Mouse (Mus musculus) embryonic facial prominence, embryonic 11.5 days (tissue): ENCODE measurements at regions not wholly inside any gene's neighbourhood (a gene's known extent, or its start where the extent isn't known, plus 50 kb on each side); places are given as distances from the start of the nearest gene placed in this dataset.
"Not testable (repeated sequence)": the region's sequence is repeated elsewhere in the genome, so short reads cannot be mapped to it uniquely, and the experiment has no call there.

Source experiments
- ATAC-seq: fragments of 200-750 bp; cut with Nextera tagmentation; replicated peaks from 2 replicates; pipeline ENCODE4 v1.8.0; 2017; ENCODE audit warnings: low read depth; ENCODE audit not compliant: insufficient number of reproducible peaks, low FRiP score, low TSS enrichment
- DNase-seq: peaks from one replicate; pipeline ENCODE4 v3.0.0-alpha.2; 2015; ENCODE audit warnings: low spot score
- H3K27ac ChIP-seq: fragments of 300-500 bp; sonication (generic); replicated peaks from 2 replicates; pipeline ENCODE4 v1.5.1; 2014; ENCODE audit warnings: mild to moderate bottlenecking, low read depth, low read length, control low read depth
- H3K27me3 ChIP-seq: fragments of 300-500 bp; sonication (generic); 2 replicates; pipeline ENCODE4 v1.6.1; 2014; ENCODE audit warnings: mild to moderate bottlenecking, low read length, moderate library complexity, mixed read lengths; ENCODE audit not compliant: control insufficient read depth, insufficient read depth
- H3K36me3 ChIP-seq: fragments of 300-500 bp; sonication (generic); replicated peaks from 2 replicates; pipeline ENCODE4 v1.6.1; 2014; ENCODE audit warnings: low read depth, mild to moderate bottlenecking, low read length, moderate library complexity, mixed read lengths; ENCODE audit not compliant: control insufficient read depth, insufficient read depth
- H3K4me1 ChIP-seq: fragments of 300-500 bp; sonication (generic); 2 replicates; pipeline ENCODE4 v1.6.1; 2014; ENCODE audit warnings: low read length, mixed read lengths; ENCODE audit not compliant: control insufficient read depth, insufficient read depth
- H3K4me2 ChIP-seq: fragments of 300-500 bp; sonication (generic); 2 replicates; pipeline ENCODE4 v1.6.1; 2014; ENCODE audit warnings: low read depth, mild to moderate bottlenecking, control low read depth, low read length, moderate library complexity
- H3K4me3 ChIP-seq: fragments of 300-500 bp; sonication (generic); 2 replicates; pipeline ENCODE4 v1.5.1; 2014; ENCODE audit warnings: low read depth, low read length, control low read depth
- H3K9ac ChIP-seq: fragments of 300-500 bp; sonication (generic); replicated peaks from 2 replicates; pipeline ENCODE4 v1.6.1; 2014; ENCODE audit warnings: mild to moderate bottlenecking, control low read depth, low read length
- H3K9me3 ChIP-seq: fragments of 300-500 bp; sonication (generic); replicated peaks from 2 replicates; pipeline ENCODE4 v1.6.1; 2016; ENCODE audit warnings: mild to moderate bottlenecking, low read length, inconsistent platforms, mixed read lengths; ENCODE audit not compliant: control insufficient read depth
- WGBS: fragments of 180-500 bp; shearing (Covaris S2); extraction: QIAGEN DNeasy Blood & Tissue Kit; methylation state at CpG from one replicate; pipeline ENCODE4 v1.1.7; 2014; 5-methylcytosine and 5-hydroxymethylcytosine counted together

DNA sequence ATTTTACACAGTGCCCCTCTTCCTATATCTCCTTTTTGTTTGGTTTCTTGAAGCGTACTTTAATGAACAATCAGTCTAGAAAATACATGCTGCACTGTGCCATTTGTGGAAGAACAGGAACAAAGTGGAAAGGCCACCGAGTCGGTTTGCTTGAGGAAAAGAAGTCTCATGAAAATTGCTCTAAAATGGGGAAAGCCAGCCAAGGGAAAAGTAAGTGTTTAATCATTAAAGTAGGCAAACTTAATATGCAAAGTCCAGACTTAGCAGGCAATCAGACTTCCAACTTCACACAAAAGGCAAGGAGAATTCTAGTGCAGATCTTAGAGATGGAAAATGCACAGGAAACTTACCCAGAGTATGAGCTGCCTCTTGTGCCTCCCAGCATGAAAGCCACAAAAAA is 131.3 kb upstream of the Dnajc1 start:
- no peak for ATAC-seq
- H3K9ac ChIP-seq = no peak overlapping the region
- no peaks in the 10 kb centered on the region for H3K9me3 ChIP-seq
- no peaks in the 10 kb centered on the region for H3K4me1 ChIP-seq
- H3K4me2 ChIP-seq = no peak overlapping the region
- no peaks in the 10 kb centered on the region for H3K36me3 ChIP-seq
- DNase-seq = no peak
- H3K4me3 ChIP-seq = no peak overlapping the region
- no peaks in the 10 kb centered on the region for H3K27me3 ChIP-seq
- H3K27ac ChIP-seq = no peak overlapping the region
- WGBS = 85% methylated on average over 3 of the region's 3 CpGs

DNA sequence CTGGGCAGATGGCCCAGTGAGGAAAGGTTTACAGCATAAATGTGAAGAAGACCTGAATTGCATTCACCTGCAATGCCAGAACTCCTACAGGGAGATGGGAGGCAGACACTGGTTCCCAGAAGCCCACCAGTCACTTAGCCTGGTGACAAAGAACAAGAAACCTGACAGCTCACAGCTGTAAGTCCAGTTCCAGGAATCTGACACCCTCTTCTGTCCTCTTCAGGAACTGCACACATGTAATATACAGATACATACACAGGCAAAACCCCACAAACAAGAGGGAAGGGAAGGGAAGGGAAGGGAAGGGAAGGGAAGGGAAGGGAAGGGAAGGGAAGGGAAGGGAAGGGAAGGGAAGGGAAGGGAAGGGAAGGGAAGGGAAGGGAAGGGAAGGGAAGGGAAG is 120.8 kb upstream of the Dnajc1 start:
- ATAC-seq (no peak), DNase-seq (peak; percentile 28)
- H3K4me3 ChIP-seq = no peak overlapping the region
- no peaks in the 10 kb centered on the region for H3K36me3 ChIP-seq
- H3K27me3 ChIP-seq = no peaks in the 10 kb centered on the region
- no peak overlapping the region for H3K4me2 ChIP-seq
- no peak overlapping the region for H3K9ac ChIP-seq
- H3K4me1 ChIP-seq = no peaks in the 10 kb centered on the region
- H3K9me3 ChIP-seq = no peaks in the 10 kb centered on the region
- H3K27ac ChIP-seq = no peak overlapping the region

DNA sequence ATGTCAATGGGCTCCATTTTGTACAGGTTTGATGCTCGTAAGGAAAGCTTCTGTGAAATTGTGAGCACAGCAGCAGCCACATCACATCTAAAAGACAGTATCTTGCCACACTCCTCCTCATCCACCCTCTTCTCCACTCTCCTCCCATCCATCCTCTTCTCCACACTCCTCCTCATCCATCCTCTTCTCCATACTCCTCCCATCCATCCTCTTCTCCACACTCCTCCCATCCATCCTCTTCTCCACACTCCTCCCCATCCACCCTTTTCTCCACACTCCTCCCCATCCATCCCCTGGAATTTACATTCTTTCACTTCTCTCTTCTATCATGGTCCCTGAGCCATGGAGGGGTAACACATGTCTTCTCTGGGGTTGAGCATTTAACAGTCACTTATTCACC is 116.7 kb upstream of the Dnajc1 start:
- 96% methylated on average over 1 of the region's 1 CpGs for WGBS
- H3K4me2 ChIP-seq = no peak overlapping the region
- H3K4me3 ChIP-seq = no peak overlapping the region
- H3K27me3 ChIP-seq = no peaks in the 10 kb centered on the region
- H3K36me3 ChIP-seq = no peaks in the 10 kb centered on the region
- no peaks in the 10 kb centered on the region for H3K9me3 ChIP-seq
- ATAC-seq (no peak), DNase-seq (no peak)
- no peak overlapping the region for H3K9ac ChIP-seq
- no peaks in the 10 kb centered on the region for H3K4me1 ChIP-seq
- no peak overlapping the region for H3K27ac ChIP-seq

DNA sequence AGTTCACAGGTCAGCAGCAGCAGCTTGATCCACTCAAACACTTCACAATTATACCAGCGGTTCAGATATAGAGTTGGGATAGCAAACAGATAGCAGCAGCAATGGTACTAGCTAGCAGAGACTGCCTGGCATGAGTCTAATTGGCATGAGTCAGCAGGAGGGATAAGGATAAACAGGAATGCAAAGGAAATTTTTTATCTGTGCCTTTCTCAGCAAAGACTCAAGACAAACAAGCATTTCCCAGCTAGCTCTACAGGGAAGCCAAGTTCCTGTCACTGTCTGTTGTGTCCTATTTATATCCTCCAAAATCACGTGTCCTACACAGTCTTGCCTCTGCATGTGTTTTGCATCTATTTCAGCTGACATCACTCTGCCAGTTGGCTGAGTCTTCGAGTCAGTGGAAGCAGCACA is 80.7 kb upstream of the Dnajc1 start:
- Histone ChIP-seq H3K27ac (no peak overlapping the region), H3K9me3 (no peaks in the 10 kb centered on the region), H3K4me2 (no peak overlapping the region), H3K9ac (no peak overlapping the region), H3K4me3 (no peak overlapping the region), H3K4me1 (no peaks in the 10 kb centered on the region), H3K27me3 (no peaks in the 10 kb centered on the region), H3K36me3 (no peaks in the 10 kb centered on the region)
- DNase-seq = no peak
- 61% methylated on average over 3 of the region's 3 CpGs for WGBS
- ATAC-seq = no peak

DNA sequence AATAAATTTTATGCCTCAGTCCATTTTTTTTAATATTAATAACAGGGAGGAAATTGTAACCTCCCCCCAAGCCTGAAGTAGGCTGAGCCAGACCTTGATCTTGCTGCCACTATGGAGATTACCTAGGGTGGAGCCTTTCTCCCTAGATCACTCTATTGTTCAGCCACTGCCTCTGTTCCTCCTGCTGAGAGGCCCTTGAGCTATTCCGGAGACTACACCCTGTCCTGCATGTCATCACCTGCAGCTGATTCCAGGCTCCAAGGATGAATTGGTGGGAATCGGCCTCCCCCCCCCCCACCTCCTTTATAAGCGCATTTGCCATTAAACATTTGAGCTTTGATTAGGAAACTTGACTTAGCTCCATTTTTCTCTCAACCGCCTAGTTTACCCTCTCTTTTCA is 68.3 kb upstream of the Dnajc1 start:
- ATAC-seq = no peak
- Histone ChIP-seq H3K4me3 (no peak overlapping the region), H3K27ac (no peak overlapping the region), H3K36me3 (no peaks in the 10 kb centered on the region), H3K9me3 (no peaks in the 10 kb centered on the region), H3K4me1 (no peaks in the 10 kb centered on the region), H3K9ac (no peak overlapping the region), H3K4me2 (no peak overlapping the region), H3K27me3 (no peaks in the 10 kb centered on the region)
- DNase-seq = no peak
- WGBS = 94% methylated on average over 4 of the region's 4 CpGs

DNA sequence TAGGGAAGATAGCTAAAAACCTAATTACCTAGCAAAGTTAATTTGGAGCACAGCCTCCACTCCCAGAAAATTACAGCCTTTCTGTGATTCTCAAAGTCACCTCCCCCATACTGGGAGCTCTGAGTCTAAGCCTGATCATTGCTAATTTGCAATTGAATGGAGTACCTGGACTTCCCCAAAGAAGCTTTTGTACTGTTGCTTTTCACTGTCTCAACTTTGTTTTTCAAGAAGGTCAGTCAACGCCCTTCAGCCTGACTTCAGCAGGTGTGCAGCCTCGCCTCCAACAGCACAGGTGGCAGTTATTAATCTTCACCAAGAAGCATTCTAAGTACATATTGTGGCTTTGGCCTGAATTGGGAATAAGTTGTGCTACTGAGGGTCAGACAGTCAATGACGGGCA is 67.7 kb upstream of the Dnajc1 start:
- DNase-seq, H3K4me3 ChIP-seq, H3K4me2 ChIP-seq, H3K36me3 ChIP-seq, H3K9me3 ChIP-seq, H3K4me1 ChIP-seq, H3K27ac ChIP-seq, H3K9ac ChIP-seq, H3K27me3 ChIP-seq, ATAC-seq: not testable (repeated sequence)
- 86% methylated on average over 3 of the region's 3 CpGs for WGBS

DNA sequence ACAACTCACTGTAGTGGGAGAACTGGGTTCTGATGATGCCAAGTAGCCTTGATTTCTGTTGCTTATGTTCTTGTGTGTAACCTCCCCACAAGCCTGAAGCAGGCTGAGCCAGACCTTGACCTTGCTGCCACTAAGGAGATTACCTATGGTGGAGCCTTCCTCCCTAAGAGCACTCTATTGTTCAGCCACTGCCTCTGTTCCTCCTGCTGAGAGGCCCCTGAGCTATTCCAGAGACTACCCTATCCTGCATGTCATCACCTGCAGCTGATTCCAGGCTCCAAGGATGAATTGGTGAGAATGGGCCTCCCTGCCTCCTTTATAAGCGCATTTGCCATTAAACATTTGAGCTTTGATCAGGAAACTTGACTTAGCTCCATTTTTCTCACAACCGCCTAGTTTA is 60.8 kb upstream of the Dnajc1 start:
- H3K27me3 ChIP-seq, H3K36me3 ChIP-seq, H3K4me3 ChIP-seq, H3K9ac ChIP-seq, H3K4me2 ChIP-seq, H3K4me1 ChIP-seq, H3K9me3 ChIP-seq, DNase-seq, H3K27ac ChIP-seq, ATAC-seq: not testable (repeated sequence)
- WGBS = 23% methylated on average over 2 of the region's 2 CpGs

DNA sequence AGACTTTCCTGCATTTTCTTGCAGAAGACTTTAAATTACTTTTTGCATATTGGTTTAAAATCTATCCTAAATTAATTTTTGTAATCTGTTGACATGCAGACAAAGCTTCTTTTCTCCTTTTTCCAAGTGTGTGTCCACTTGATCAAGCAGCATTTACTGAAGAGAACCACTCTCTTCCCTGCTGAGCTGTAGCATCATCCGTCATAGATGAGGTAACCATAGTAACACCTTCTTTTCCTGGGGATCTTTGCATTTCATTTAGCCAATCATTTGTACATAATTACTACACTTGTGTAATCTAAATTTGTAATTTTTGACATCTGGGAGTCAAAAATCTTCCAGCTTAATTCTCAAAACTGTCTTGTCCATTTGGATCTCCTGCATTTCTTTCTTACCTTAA is 53.2 kb upstream of the Dnajc1 start:
- no peak overlapping the region for H3K27ac ChIP-seq
- no peak overlapping the region for H3K4me3 ChIP-seq
- H3K4me1 ChIP-seq = peaks cover 3% of the 10 kb centered on the region; the same call in 1 of the 2 replicates
- no peaks in the 10 kb centered on the region for H3K9me3 ChIP-seq
- H3K27me3 ChIP-seq = no peaks in the 10 kb centered on the region
- H3K9ac ChIP-seq = no peak overlapping the region
- 61% methylated on average over 1 of the region's 1 CpGs for WGBS
- H3K4me2 ChIP-seq = no peak overlapping the region
- ATAC-seq (no peak), DNase-seq (no peak)
- no peaks in the 10 kb centered on the region for H3K36me3 ChIP-seq
